Mouse (Mus musculus) MEL (cell line): ENCODE measurements around the gene Klhl25.

Experiments used
- CHD1 ChIP-seq: IDR thresholded peaks from 2 replicates; pipeline ENCODE4 v1.6.1; 2012; ENCODE audit warnings: low read depth, mild to moderate bottlenecking, inconsistent platforms, low read length, improper control_type of control experiment
- CTCF ChIP-seq, 3 experiments: IDR thresholded peaks in 2 of 3; conservative IDR thresholded peaks in 1 of 3; 2 replicates each; pipeline ENCODE4 v1.5.1; 2011 to 2012; ENCODE audit warnings: low read length in 3 of 3, low read depth in 2 of 3, mild to moderate bottlenecking in 2 of 3, improper control_type of control experiment in 1 of 3, inconsistent platforms in 1 of 3, mixed read lengths in 1 of 3, moderate library complexity in 1 of 3; ENCODE audit not compliant: control insufficient read depth in 1 of 3, insufficient read depth in 1 of 3, poor library complexity in 1 of 3, severe bottlenecking in 1 of 3
- E2F4 ChIP-seq: IDR thresholded peaks from 2 replicates; pipeline ENCODE4 v1.6.1; 2011; ENCODE audit warnings: low read depth, low read length, improper control_type of control experiment, borderline replicate concordance
- MAX ChIP-seq: IDR thresholded peaks from 2 replicates; pipeline ENCODE4 v1.6.1; 2011; ENCODE audit warnings: low read length, improper control_type of control experiment
- MXI1 ChIP-seq: IDR thresholded peaks from 2 replicates; pipeline ENCODE4 v1.6.1; 2011; ENCODE audit warnings: mild to moderate bottlenecking, low read depth, low read length, improper control_type of control experiment
- NRF1 ChIP-seq: IDR thresholded peaks from 2 replicates; pipeline ENCODE4 v1.6.1; 2014; ENCODE audit warnings: low read depth, mild to moderate bottlenecking, inconsistent platforms, low read length, improper control_type of control experiment, moderate library complexity; ENCODE audit not compliant: poor library complexity, insufficient read depth, severe bottlenecking
- POLR2A ChIP-seq, 2 experiments: IDR thresholded peaks; 2 replicates each; pipeline ENCODE4 v1.6.1; 2011 to 2012; ENCODE audit warnings: low read length in 2 of 2, mild to moderate bottlenecking in 2 of 2, control low read depth in 1 of 2, improper control_type of control experiment in 1 of 2, low read depth in 1 of 2, moderate library complexity in 1 of 2; ENCODE audit not compliant: control insufficient read depth in 1 of 2, insufficient read depth in 1 of 2, poor library complexity in 1 of 2
- RAD21 ChIP-seq: IDR thresholded peaks from 2 replicates; pipeline ENCODE4 v1.6.1; 2011; ENCODE audit warnings: mild to moderate bottlenecking, low read depth, low read length, improper control_type of control experiment
- SIN3A ChIP-seq: IDR thresholded peaks from 2 replicates; pipeline ENCODE4 v1.6.1; 2012; ENCODE audit warnings: low read length, improper control_type of control experiment, inconsistent platforms
- SMC3 ChIP-seq: IDR thresholded peaks from 2 replicates; pipeline ENCODE4 v1.6.1; 2011; ENCODE audit warnings: low read depth, low read length, improper control_type of control experiment

DNA sequence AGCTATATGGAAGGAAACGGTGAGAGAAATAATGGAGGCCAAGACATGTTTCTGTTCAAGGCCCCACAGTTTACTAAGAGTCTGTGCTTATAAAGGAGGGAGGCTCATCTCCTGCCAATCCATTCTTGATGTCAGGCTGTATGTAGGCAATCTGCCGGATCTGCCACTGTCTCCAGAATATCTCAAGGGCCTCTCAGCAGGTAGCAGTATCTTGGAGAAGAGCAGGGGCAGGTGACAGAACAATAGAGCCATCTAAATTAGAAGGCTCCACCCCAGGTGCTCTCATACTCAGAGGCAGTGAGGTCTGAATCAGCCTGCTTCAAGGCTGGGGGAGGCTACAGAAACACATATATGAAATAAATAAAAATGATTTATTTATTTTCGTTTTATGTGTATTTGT, 45.2 kb upstream of the Klhl25 start:
- TF ChIP-seq POLR2A (IDR thresholded peaks at IDR 0.05; ENCODE audit: control insufficient read depth in 1 of 2, insufficient read depth in 1 of 2, low read depth in 1 of 2, low read length in 2 of 2, poor library complexity in 1 of 2): no peak
- no peak for TF ChIP-seq SMC3
- TF ChIP-seq NRF1: no peak
- TF ChIP-seq MXI1: no peak
- no peak for TF ChIP-seq E2F4
- no peak for TF ChIP-seq SIN3A
- TF ChIP-seq CTCF (IDR thresholded peaks at IDR 0.05 in 2 of 3, conservative IDR thresholded peaks at IDR 0.05 in 1 of 3; ENCODE audit: control insufficient read depth in 1 of 3, insufficient read depth in 1 of 3, low read depth in 2 of 3, low read length in 3 of 3, poor library complexity in 1 of 3, severe bottlenecking in 1 of 3): no peak
- no peak for TF ChIP-seq MAX
- no peak for TF ChIP-seq CHD1
- TF ChIP-seq RAD21: no peak
